Mouse (Mus musculus): Measurements from ENCODE around the gene Rassf6.
A peak's percentile ranks its signal among the peaks of the same experiment; 100 is the strongest.

GRCm38 (mm10) chr5:90661436-90661835 is 21.0 kb upstream of the Rassf6 start:
- TF ChIP-seq CTCF (IDR thresholded peaks at IDR 0.05) (peak; percentile 96; the same call in 1 of the 2 replicates), POLR2A (IDR thresholded peaks at IDR 0.05; ENCODE audit: insufficient read depth, low read depth, low read length) (no peak), EP300 (IDR thresholded peaks at IDR 0.05; ENCODE audit: insufficient read depth, low read depth, low read length) (no peak)

Data from heart, adult 2 months (tissue).